ENCODE assay signal across 14 mouse cellular contexts in genomic region chr11:4840942-4841526, GRCm38 (mm10).
"Had no signal": no experiment of that assay in that cellular context is flagged by ENCODE, and none has a peak within 500 bp of the region (broad histone marks: within the 10 kb centered on the region; RNA-seq: fewer than 3 reads in every experiment).

No protein-coding gene starts in this region.

- H3K36me3 ChIP-seq: limb, embryonic 15.5 days; liver, embryonic 15.5 days; lung, embryonic 15.5 days; midbrain, embryonic 13.5 days; neural tube, embryonic 15.5 days had no signal

- H3K27ac ChIP-seq: left cerebral cortex, adult 2 months; limb, embryonic 15.5 days; liver, embryonic 15.5 days; lung, embryonic 15.5 days; midbrain, embryonic 13.5 days; neural tube, embryonic 15.5 days had no signal

- DNase-seq: kidney, adult 8-10 months; kidney, postnatal 25 days; right cerebral cortex, adult 18-20 months; right cerebral cortex, postnatal 25 days; spleen, adult 18-20 months; thymus, adult 18-20 months; thymus, postnatal 14 days had no signal

- H3K9me3 ChIP-seq: limb, embryonic 15.5 days; liver, embryonic 15.5 days; lung, embryonic 15.5 days; midbrain, embryonic 13.5 days; neural tube, embryonic 15.5 days had no signal

- H3K4me3 ChIP-seq: left cerebral cortex, adult 2 months; limb, embryonic 15.5 days; liver, embryonic 15.5 days; lung, embryonic 15.5 days; midbrain, embryonic 13.5 days; neural tube, embryonic 15.5 days had no signal

- H3K27me3 ChIP-seq: limb, embryonic 15.5 days; liver, embryonic 15.5 days; lung, embryonic 15.5 days; midbrain, embryonic 13.5 days; neural tube, embryonic 15.5 days had no signal

- ATAC-seq: intestine, postnatal 0 days; midbrain, embryonic 13.5 days had no signal

- H3K4me1 ChIP-seq: limb, embryonic 15.5 days; lung, embryonic 15.5 days had no signal

- H3K4me2 ChIP-seq: limb, embryonic 15.5 days; liver, embryonic 15.5 days; lung, embryonic 15.5 days; midbrain, embryonic 13.5 days; neural tube, embryonic 15.5 days had no signal

- H3K9ac ChIP-seq: limb, embryonic 15.5 days; liver, embryonic 15.5 days; lung, embryonic 15.5 days; midbrain, embryonic 13.5 days; neural tube, embryonic 15.5 days had no signal
